Mouse (Mus musculus) liver, embryonic 11.5 days (tissue): ENCODE data around the gene Specc1. TPM values are rescaled to one million over a fixed set of nuclear protein-coding genes. Genes with fewer than 3 reads are reported as not detected.
A peak's percentile ranks its signal among the peaks of the same experiment; 100 is the strongest.

ENCODE experiments used
- ATAC-seq: fragments of 200-750 bp; cut with Nextera tagmentation; replicated peaks from 2 replicates; pipeline ENCODE4 v1.8.0; 2017; ENCODE audit warnings: moderate number of reproducible peaks, mild to moderate bottlenecking, moderate TSS enrichment, moderate library complexity; ENCODE audit not compliant: low FRiP score
- DNase-seq: peaks from one replicate; pipeline ENCODE4 v3.0.0-alpha.2; 2017; ENCODE audit warnings: low spot score
- H3K27ac ChIP-seq: fragments of 300-500 bp; sonication (generic); 2 replicates; pipeline ENCODE4 v1.5.1; 2014; ENCODE audit warnings: mild to moderate bottlenecking, low read depth, low read length, control low read depth
- H3K27me3 ChIP-seq: fragments of 300-500 bp; sonication (generic); replicated peaks from 2 replicates; pipeline ENCODE4 v1.6.1; 2014; ENCODE audit warnings: low read length, mixed read lengths; ENCODE audit not compliant: control insufficient read depth, insufficient read depth
- H3K36me3 ChIP-seq: fragments of 300-500 bp; sonication (generic); 2 replicates; pipeline ENCODE4 v1.6.1; 2014; ENCODE audit warnings: mild to moderate bottlenecking, low read length, moderate library complexity, mixed read lengths; ENCODE audit not compliant: control insufficient read depth, insufficient read depth
- H3K4me1 ChIP-seq: fragments of 300-500 bp; sonication (generic); replicated peaks from 2 replicates; pipeline ENCODE4 v1.6.1; 2014; ENCODE audit warnings: low read length, mixed read lengths; ENCODE audit not compliant: control insufficient read depth, insufficient read depth
- H3K4me2 ChIP-seq: fragments of 300-500 bp; sonication (generic); 2 replicates; pipeline ENCODE4 v1.6.1; 2014; ENCODE audit warnings: mild to moderate bottlenecking, control low read depth, moderate library complexity
- H3K4me3 ChIP-seq: fragments of 300-500 bp; sonication (generic); 2 replicates; pipeline ENCODE4 v1.5.1; 2014; ENCODE audit warnings: low read depth, low read length, control low read depth
- H3K9ac ChIP-seq: fragments of 300-500 bp; sonication (generic); 2 replicates; pipeline ENCODE4 v1.6.1; 2014; ENCODE audit warnings: low read depth, low read length, control low read depth
- H3K9me3 ChIP-seq: fragments of 300-500 bp; sonication (generic); 2 replicates; pipeline ENCODE4 v1.6.1; 2016; ENCODE audit warnings: low read length, inconsistent platforms, mixed read lengths; ENCODE audit not compliant: control insufficient read depth
- WGBS: fragments of 180-500 bp; shearing (Covaris S2); extraction: QIAGEN DNeasy Blood & Tissue Kit; methylation state at CpG from one replicate; pipeline ENCODE4 v1.1.7; 2014; 5-methylcytosine and 5-hydroxymethylcytosine counted together
- polyA plus RNA-seq: library from polyadenylated mRNA; unstranded; fragments of >200 nt; fragmentation: Nextera tagmentation; extraction: Ambion mirVana; gene quantifications from 2 replicates; pipeline ENCODE4 v1.2.1, GENCODE M21; 2014

The Specc1 gene
- polyA plus RNA-seq, 1 experiment from 2014 or later = 23.6 TPM

GRCm38 (mm10) chr11:62128197-62128596 is 171.6 kb downstream of the Specc1 start:
- no peak overlapping the region for H3K9ac ChIP-seq
- WGBS = 79% methylated on average over 8 of the region's 8 CpGs
- H3K27ac ChIP-seq = no peak overlapping the region
- no peaks in the 10 kb centered on the region for H3K9me3 ChIP-seq
- no peak overlapping the region for H3K4me3 ChIP-seq
- H3K36me3 ChIP-seq = no peaks in the 10 kb centered on the region; the same call in none of the 2 replicates
- no peak overlapping the region for H3K4me2 ChIP-seq
- DNase-seq = no peak
- no peaks in the 10 kb centered on the region for H3K27me3 ChIP-seq
- H3K4me1 ChIP-seq = no peaks in the 10 kb centered on the region
- no peak for ATAC-seq

GRCm38 (mm10) chr11:62130191-62130590 is 173.6 kb downstream of the Specc1 start:
- ATAC-seq (no peak), DNase-seq (no peak)
- Histone ChIP-seq H3K4me1 (no peaks in the 10 kb centered on the region), H3K9ac (no peak overlapping the region), H3K27ac (no peak overlapping the region), H3K36me3 (no peaks in the 10 kb centered on the region; the same call in none of the 2 replicates), H3K9me3 (no peaks in the 10 kb centered on the region), H3K27me3 (no peaks in the 10 kb centered on the region), H3K4me3 (no peak overlapping the region), H3K4me2 (no peak overlapping the region)
- WGBS = 85% methylated on average over 3 of the region's 3 CpGs

- no peaks in the 10 kb centered on the region; the same call in none of the 2 replicates for H3K36me3 ChIP-seq
- H3K27ac ChIP-seq = no peak overlapping the region
- 46% methylated on average over 2 of the region's 2 CpGs for WGBS
- ATAC-seq = no peak
- H3K4me1 ChIP-seq = no peaks in the 10 kb centered on the region
- H3K27me3 ChIP-seq = no peaks in the 10 kb centered on the region
- H3K4me3 ChIP-seq = no peak overlapping the region
- no peaks in the 10 kb centered on the region for H3K9me3 ChIP-seq
- no peak overlapping the region for H3K9ac ChIP-seq
- DNase-seq = no peak
- H3K4me2 ChIP-seq = no peak overlapping the region
Measured at GRCm38 (mm10) chr11:62130685-62131295, 174.2 kb downstream of the Specc1 start.

GRCm38 (mm10) chr11:62131601-62132000 is 175.0 kb downstream of the Specc1 start:
- Histone ChIP-seq H3K4me1 (no peaks in the 10 kb centered on the region), H3K4me3 (no peak overlapping the region), H3K36me3 (no peaks in the 10 kb centered on the region; the same call in none of the 2 replicates), H3K27ac (no peak overlapping the region), H3K27me3 (no peaks in the 10 kb centered on the region), H3K9me3 (no peaks in the 10 kb centered on the region), H3K4me2 (no peak overlapping the region), H3K9ac (no peak overlapping the region)
- ATAC-seq (no peak), DNase-seq (no peak)
- WGBS = 73% methylated on average over 4 of the region's 4 CpGs

GRCm38 (mm10) chr11:62134191-62134590 is 177.6 kb downstream of the Specc1 start:
- H3K27ac ChIP-seq = no peak overlapping the region
- ATAC-seq = no peak
- H3K9ac ChIP-seq = no peak overlapping the region
- WGBS = 90% methylated on average over 2 of the region's 2 CpGs
- no peak for DNase-seq
- no peaks in the 10 kb centered on the region for H3K4me1 ChIP-seq
- H3K4me3 ChIP-seq = no peak overlapping the region
- H3K27me3 ChIP-seq = no peaks in the 10 kb centered on the region
- no peaks in the 10 kb centered on the region for H3K9me3 ChIP-seq
- no peaks in the 10 kb centered on the region; the same call in 1 of the 2 replicates for H3K36me3 ChIP-seq
- H3K4me2 ChIP-seq = no peak overlapping the region

DNA sequence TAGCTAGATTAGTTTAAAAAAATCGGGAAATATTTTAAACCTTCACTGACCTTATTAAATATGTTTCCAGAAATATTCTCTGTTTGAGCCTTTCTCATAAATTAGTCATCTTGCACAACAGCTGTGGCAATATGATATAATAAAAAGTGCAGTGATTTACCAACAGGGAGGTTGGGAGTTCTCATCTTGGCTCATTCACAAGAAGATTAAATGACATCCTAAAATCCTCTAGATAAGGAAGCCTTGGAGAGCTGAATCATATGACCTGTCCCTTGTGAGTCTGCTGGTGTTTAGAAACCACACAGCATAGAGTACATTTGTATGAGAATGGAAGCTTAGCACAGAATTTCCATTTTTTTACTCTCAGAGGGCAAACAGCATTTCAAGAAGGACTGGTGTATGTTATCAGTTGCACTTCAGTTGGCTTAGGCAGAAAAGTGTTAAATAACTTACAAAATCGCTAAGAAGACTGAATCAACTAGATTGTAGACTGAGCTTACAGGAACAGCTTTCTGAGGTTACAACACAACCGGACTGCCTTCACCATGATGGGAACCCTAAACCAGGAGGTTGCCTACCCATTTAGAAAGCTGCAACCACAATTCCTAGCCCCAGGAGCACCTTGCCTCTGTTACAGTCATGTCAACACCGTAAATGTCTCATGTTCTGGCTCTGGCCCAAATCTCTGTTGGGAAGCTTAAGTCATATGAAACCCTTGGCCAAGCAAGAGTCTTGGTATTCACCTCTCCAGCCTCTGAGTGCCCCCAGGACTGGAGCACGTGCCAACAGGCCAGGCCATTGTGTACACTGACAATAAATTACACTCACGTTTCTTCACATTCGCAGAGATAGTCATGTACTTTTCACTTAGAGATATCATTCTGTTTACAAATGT is 188.9 kb downstream of the Specc1 start:
- Histone ChIP-seq H3K9me3 (no peaks in the 10 kb centered on the region), H3K36me3 (0 out of 2 replicates have a peak, but pooled peaks cover 3% of the 10 kb centered on the region), H3K27me3 (no peaks in the 10 kb centered on the region), H3K4me3 (no peak overlapping the region), H3K9ac (no peak overlapping the region), H3K4me2 (no peak overlapping the region), H3K27ac (no peak overlapping the region), H3K4me1 (peaks cover 6% of the 10 kb centered on the region)
- WGBS = 85% methylated on average over 7 of the region's 7 CpGs
- no peak for ATAC-seq
- no peak for DNase-seq

DNA sequence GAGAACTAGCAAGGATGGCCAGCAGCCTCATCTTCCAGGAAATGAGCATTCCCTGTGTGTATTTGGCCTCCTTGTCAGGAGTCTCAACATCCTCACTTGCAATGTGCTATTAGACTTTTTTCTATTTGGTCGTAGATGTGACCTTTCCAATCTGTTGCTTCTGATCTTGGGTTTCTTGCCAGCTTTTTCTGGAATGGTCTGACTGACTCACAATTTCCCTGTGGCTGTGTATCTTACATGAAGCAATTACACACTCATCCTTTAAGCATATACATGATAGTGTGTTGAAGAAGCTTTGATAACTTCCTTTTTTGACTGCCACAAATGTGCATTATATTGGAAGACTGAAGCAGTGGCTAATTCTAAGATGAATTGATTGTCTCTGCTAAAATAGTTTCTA is 190.1 kb downstream of the Specc1 start:
- DNase-seq (no peak), ATAC-seq (no peak)
- Histone ChIP-seq H3K4me1 (peaks cover 6% of the 10 kb centered on the region), H3K9ac (no peak overlapping the region), H3K4me3 (no peak overlapping the region), H3K4me2 (no peak overlapping the region), H3K36me3 (0 out of 2 replicates have a peak, but pooled peaks cover 3% of the 10 kb centered on the region), H3K9me3 (no peaks in the 10 kb centered on the region), H3K27ac (no peak overlapping the region), H3K27me3 (no peaks in the 10 kb centered on the region)
- 75% methylated on average over 1 of the region's 1 CpGs for WGBS

DNA sequence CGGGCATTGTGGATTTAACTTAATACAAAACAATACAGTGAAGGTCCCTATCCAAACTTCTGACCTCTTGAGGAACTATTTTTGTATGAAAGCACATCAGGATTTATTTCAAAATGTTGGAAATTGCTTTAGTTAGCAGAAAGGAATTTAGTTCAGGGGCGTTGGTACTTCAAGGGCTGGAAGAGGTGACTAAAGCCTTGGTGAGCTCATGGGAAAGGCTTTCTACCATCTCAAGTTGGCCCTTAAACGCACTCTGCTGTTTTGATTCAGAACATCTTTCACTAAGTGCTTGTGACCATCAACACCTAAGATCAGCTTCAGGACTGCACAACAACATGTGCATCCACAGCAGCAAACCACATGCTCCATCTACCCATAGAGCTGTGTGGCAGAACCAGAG is 191.5 kb downstream of the Specc1 start:
- no peaks in the 10 kb centered on the region for H3K27me3 ChIP-seq
- no peak overlapping the region; the same call in 1 of the 2 replicates for H3K4me2 ChIP-seq
- no peak overlapping the region for H3K4me3 ChIP-seq
- no peaks in the 10 kb centered on the region for H3K9me3 ChIP-seq
- peak overlapping the region; percentile 38 for H3K9ac ChIP-seq
- peak overlapping the region; percentile 40; the same call in 1 of the 2 replicates for H3K27ac ChIP-seq
- no peak for DNase-seq
- H3K36me3 ChIP-seq = 0 out of 2 replicates have a peak, but pooled peaks cover 3% of the 10 kb centered on the region
- peaks cover 6% of the 10 kb centered on the region for H3K4me1 ChIP-seq
- 89% methylated on average over 3 of the region's 3 CpGs for whole genome bisulfite sequencing
- ATAC-seq = no peak
